Mouse (Mus musculus): Measurements from ENCODE around the gene Dlgap5.

Gene Dlgap5

DNA sequence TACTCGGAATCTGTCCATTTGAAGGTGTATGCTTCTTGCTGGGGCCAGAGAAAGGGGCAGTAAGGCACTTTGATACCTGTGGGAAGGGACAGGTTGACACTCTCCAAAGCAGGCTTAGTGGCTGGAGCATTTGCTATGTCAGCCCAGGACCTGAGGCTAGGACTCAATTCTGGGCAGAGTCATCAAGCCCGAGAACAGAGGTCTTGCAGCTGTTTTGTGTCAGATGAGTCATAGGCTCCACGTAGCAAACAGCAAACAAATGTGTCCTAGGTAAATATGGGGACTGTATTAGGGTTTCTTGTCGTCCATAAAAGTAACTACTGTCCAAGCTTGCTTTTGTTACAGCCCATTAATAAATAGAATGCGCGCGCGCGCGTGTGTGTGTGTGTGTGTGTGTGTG lies 65.9 kb downstream of the Dlgap5 start:
- DNase-seq (ENCODE audit: low spot score), result no peak

DNA sequence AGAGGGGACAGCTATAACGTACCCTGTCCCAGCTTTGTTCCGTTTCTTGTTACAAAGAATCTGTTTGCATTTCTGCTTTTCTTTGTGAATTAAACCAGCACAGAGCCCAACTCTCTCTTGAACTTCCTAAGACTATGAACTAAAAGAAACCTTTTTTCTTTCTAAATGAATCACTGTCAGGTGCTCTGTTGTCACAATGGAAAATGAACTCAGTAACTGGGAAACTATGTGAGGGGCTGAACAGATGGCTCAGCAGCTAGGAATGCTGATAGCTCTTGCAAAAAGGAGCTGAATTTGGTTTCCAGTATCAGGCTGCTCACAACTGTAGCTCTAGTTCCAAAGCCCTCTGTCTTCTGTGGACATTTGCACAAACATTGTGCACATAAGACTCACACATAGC lies 67.2 kb downstream of the Dlgap5 start:
- no peak for DNase-seq (ENCODE audit: low spot score)

DNA sequence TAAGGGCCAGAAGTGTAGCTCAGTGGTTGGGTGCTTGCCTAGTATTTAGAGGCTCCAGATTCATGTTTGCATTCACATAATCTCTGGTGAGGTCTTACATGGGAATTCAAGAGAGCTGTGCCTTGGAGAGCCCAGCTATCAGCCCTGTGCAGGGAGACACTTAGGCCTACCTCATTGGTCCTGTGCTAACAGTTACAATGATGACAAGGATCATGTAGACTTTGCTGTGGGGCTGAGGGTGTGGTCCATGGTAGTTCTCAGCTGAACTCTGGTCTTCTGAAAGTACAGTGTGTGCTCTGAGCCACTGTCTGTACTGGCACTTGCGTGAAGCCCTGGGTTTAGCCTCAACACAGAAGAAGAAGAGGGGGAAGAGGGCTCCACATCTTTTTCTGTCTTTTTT lies 71.5 kb downstream of the Dlgap5 start:
- DNase-seq (ENCODE audit: low spot score), result no peak

DNA sequence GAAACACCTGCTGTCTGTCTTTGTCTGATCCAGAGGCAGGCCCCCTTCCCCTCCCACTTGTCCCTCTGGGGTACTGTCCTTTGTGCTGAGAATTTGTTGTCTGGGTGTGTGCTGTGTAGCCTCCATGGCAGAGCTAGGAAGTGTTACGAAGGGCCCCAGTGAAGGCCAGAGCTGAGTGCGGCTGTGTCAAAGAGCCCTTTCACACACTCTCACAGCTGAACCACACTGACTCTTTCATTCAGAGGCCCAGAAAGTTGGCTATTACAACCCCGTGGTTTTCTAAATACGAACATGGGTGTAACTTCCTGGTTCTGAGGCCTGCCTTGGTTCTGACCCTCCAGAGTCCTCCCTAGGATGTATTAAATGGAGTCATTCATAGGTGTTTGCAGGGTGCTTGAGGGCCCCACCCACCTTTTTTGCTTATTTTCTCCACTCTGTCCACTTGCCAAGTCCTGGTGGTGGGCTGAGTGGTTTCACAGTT lies 76.4 kb downstream of the Dlgap5 start:
- no peak for DNase-seq (ENCODE audit: low spot score)

DNA sequence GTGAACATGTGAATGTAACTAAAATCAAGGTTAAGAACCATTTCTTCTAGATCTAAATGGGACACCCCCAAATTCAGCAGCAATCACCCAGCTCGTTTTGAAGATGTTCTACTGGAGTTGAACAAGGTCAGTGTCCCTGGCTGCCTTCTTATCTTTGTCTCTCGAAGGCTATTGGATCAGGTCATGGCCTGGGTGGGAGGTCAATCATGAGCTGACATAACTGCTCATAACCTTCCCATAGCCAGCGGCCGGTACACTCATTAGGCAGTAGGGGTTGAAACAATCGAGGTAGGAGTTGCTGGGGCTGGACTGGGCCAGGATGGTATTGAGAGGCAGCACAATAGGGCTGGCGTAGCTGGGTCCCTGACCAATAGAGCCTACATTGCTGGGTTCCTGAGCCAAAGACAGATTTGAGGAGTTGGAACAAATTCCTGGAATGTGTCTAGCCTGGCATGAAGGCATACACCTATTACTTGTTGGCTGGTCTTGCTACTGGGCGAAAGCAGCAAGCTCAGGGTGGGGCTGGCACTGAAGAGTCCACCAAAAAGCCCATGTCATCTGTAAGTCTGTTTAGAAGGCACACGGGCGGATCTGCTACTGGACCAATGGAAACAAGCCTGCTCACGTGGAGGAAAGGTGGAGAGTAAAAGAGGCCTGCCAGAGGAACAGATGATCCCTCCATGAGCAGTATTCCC lies 77.8 kb downstream of the Dlgap5 start:
- no peak for DNase-seq (ENCODE audit: low spot score)
